Mouse (Mus musculus) liver, adult (tissue): ENCODE data around the gene Csrp1.

Source experiments
- GATA4 ChIP-seq: IDR thresholded peaks from 2 replicates; pipeline ENCODE4 v1.6.1; 2014; ENCODE audit warnings: mild to moderate bottlenecking, low read length; ENCODE audit not compliant: insufficient replicate concordance

Csrp1 gene

DNA sequence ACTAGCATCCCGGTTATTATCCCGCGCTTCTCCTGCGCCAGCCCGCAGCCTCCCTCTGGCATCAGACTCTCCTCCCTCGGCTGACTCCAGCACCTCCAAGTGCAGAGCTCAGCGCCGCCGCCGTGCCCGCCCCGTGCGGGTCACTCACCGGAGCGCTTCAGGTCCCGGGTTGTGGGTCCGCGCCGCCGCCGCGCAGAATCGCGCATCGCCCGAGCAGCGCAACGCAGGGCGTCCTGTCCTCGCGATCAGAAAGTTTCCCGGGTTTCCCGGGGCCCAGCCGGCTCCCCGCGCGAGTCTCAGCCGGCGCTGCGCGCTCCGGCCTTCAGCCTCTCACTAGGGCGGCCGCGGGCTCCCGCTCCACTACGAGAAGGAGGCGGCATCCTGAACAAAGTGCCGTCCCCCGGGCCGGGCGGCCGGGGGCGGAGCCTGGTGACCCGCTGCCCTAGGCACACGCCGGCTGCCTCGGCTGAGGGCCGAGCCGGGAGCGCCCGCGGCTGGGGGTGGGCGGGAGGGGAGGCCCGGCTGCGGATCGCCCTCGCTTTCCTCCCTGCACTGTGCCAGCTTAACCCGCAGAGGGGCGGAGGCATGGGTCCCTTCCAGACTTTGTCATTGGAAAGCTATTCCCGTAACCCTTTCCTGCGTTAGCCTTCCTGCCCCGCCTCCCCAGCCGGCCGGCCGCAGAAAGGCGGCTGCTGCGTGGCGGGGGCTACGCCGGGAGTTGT is 31.9 kb upstream of the Csrp1 start:
- peak; percentile 62; the same call in 1 of the 2 replicates for TF ChIP-seq GATA4

- no peak for TF ChIP-seq GATA4
These were observed 31.2 kb upstream of the Csrp1 start for GRCm38 (mm10) chr1:135688686-135689085.

DNA sequence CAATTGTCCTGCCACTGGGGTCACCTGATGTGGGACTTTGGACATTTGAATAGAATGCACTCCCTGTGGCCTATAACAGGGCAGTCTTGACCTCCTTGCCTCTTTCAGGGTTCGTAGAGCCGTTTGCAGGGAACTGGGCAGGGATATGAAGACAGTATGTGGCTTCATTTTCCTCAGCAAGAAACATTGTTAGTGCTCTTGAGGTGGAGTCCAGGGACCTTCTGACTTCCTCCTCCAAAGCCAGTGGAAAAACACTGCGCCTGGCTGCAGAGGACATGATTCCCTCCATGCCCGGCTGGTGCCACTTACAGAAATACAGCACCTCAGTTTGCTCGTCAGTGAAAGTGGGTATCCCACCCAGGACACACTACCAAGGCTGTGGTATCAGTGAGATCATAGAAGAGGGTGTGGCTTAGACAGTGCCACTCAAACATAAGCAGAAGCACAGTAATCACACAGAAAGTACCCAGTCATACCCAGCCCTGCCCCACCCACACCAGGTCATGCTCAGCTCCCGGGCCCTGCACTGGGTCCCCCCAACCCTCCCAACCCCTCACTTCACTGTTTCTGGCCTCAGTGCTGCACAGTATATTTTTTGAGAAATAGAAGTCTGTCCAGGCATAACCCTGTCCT is 29.0 kb upstream of the Csrp1 start:
- no peak for TF ChIP-seq GATA4

DNA sequence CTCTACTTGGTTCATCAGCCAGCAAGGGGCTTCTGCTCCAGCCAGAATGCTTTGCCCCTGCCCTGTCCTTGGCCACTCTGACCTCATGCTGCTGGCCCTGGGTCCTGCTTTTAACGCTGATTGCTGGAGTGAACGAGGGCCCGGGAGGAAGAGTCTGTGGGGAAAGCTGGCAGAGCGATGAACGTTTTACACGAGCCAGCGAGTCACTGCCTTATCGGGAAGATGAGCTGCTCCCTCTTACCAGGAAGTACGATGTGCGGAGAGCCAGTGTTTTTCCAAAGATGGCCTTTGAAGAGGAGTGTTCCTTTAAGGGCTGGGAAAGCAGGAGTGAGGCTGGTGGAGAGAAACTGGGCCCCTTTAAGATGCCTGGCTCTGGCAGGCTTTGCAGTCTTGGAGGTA is 28.4 kb upstream of the Csrp1 start:
- TF ChIP-seq GATA4, result peak; percentile 22; the same call in 1 of the 2 replicates

GRCm38 (mm10) chr1:135694181-135694580 is 25.7 kb upstream of the Csrp1 start:
- no peak for TF ChIP-seq GATA4

- TF ChIP-seq GATA4, result no peak
These were observed 22.4 kb upstream of the Csrp1 start for GRCm38 (mm10) chr1:135697462-135697861.

- no peak for TF ChIP-seq GATA4
These were observed 21.8 kb upstream of the Csrp1 start for GRCm38 (mm10) chr1:135698046-135698445.

DNA sequence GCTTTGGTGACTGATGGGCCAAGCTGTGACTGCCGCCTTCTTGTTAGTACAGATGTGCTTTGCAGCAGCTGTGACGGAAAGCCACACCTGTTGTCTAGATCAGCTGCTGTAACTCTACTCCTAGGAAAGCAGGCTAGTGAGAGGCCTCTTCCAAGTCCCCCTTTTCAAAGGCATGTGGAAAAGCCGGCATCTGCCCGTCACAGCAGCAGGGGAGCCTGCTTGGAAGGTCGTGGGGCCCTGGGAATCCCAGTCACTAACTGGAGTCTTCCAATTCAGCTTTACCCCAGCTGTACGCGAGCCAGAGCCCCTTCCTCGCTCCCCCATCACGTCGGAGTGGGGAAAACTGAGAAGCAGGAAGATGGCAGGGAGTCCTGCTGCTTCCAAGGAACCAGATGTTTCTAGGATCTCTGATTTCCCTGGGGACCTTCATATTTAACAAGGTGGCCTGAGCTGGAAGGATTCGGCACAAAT is 21.4 kb upstream of the Csrp1 start:
- no peak for TF ChIP-seq GATA4

DNA sequence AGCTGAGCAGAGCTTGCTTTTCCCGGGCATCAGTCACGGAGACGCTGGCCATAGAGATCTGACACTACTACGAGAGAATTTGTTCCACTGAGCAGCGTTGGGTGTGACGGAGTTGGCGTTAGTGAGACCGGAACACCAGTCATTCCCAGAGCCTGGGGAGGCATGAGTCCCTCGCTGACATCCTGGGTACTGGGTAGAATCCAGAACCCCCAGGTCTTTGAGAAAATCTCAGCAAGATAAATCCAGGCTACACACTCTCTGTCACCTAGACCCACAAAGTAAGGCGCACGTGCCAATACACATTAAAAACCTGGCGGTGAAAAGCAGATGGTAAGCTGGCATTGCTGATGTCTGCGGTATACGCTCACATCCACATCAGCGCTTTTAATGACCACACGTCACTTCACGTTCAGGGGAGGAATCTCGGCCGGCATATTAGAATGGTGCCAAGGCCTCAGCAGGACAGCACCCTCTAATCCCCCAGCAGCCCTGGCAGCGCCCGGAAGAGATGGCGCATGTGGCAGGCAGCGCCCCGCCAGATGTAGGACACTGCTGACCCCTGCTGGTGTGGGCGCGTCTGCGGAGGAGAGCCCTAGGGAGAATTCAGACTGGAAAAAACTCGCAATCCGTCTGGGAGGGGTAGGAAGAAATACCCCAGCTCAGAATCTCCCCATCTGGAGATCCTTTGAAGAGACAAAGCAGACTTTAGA is 20.7 kb upstream of the Csrp1 start:
- TF ChIP-seq GATA4, result no peak

GRCm38 (mm10) chr1:135699892-135700291 is 20.0 kb upstream of the Csrp1 start:
- no peak for TF ChIP-seq GATA4

- no peak for TF ChIP-seq GATA4
These were observed 19.3 kb upstream of the Csrp1 start for GRCm38 (mm10) chr1:135700605-135701004.

DNA sequence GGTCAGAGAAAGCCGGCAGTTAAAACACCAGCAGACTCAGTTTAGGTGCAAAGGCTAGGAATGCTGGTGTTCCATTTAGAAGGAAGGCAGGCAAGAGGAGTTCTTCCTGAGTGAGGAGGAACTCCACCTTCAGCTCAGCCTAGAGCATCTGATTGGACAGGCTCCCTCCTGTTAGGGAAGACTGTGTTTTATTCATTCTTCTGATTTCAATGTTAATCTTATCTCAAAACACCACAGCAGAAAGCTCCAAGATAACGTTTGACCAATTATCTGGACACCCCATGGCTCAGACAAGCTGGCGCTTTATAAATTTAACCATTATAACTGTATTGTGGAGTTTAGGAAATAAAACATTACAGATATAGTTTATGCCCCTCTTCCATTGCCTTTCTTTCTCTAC is 18.5 kb upstream of the Csrp1 start:
- no peak for TF ChIP-seq GATA4

DNA sequence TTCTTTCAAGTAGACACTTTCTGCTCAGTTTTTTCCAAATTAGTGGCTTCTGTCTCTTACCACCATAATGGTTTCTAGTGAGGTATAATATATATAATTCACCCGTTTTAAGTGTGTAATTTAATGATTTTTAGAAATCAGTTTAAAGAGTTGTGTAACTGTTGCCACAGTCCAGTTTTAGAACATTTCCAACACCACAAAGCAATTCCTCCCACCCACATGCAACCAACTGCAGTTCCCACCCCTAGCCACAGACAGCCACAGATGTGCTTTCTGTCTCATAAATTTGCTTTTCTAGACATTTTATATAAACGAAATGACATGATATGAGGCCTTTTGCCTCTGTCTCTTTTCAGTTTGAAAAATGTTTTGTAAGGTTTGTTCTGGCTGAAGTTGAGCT is 17.1 kb upstream of the Csrp1 start:
- no peak for TF ChIP-seq GATA4

GRCm38 (mm10) chr1:135704317-135704821 is 15.5 kb upstream of the Csrp1 start:
- TF ChIP-seq GATA4, result no peak

DNA sequence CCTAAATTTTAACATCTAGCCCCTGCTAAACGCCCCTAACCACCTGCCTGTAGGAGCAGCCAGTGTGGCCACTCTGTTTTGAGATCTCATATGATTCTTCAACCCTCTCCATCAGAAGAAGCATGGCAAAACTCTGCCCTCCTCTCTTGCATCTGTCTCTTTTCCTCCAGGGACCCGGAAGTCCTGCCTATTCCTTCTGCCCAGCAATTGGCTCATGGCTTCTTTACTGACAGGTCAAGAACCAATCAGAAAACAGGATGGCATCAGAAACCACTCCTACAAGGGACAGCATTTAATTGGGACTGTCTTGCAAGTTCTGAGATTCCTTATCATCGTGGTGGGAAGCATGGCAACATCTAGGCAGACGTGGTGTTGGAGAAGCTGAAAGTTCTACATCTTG is 11.5 kb upstream of the Csrp1 start:
- TF ChIP-seq GATA4, result no peak

GRCm38 (mm10) chr1:135711126-135711525 is 8.7 kb upstream of the Csrp1 start:
- no peak for TF ChIP-seq GATA4
